Mouse (Mus musculus): Measurements from ENCODE around the gene Efcab14. TPM values are rescaled to one million over a fixed set of nuclear protein-coding genes. Genes with fewer than 3 reads are reported as not detected.

The Efcab14 gene
- polyA plus RNA-seq (2012; rRNA removed): 32.9 and 33.9 TPM in 2 replicates

GRCm38 (mm10) chr4:115737551-115738041 lies at the start of gene Efcab14:
Efcab14 (plus strand) TSS chr4:115737744.

GRCm38 (mm10) chr4:115780918-115781317 lies 43.4 kb downstream of the Efcab14 start, which contains the start of gene Tex38:
Tex38 (minus strand) TSS chr4:115781018.

GRCm38 (mm10) chr4:115784769-115785510 lies 47.4 kb downstream of the Efcab14 start, which contains the start of gene Atpaf1:
Atpaf1 (plus strand) TSS chr4:115784812.

Other genes starting within 250 kb of the Efcab14 start
- not detected in 2 replicates for gene Cyp4a14, start 241.6 kb upstream of the Efcab14 start, polyA plus RNA-seq (2012; rRNA removed)
- not detected in 2 replicates for gene Cyp4a10, start 219.5 kb upstream of the Efcab14 start, polyA plus RNA-seq (2012; rRNA removed)
- not detected in 2 replicates for gene Cyp4a31, start 174.1 kb upstream of the Efcab14 start, polyA plus RNA-seq (2012; rRNA removed)
- gene Cyp4a32, start 136.8 kb upstream of the Efcab14 start, polyA plus RNA-seq (2012; rRNA removed): not detected in 2 replicates
- gene Cyp4b1, start 90.0 kb upstream of the Efcab14 start, polyA plus RNA-seq (2012; rRNA removed): 14.0 and 31.0 TPM in 2 replicates
- 0.30 TPM in 1 of 2 replicates, not detected in the other for gene Tex38, start 43.3 kb downstream of the Efcab14 start, polyA plus RNA-seq (2012; rRNA removed)
- gene Atpaf1, start 47.1 kb downstream of the Efcab14 start, polyA plus RNA-seq (2012; rRNA removed): 41.3 and 58.8 TPM in 2 replicates
- gene Mob3c, start 90.3 kb downstream of the Efcab14 start, polyA plus RNA-seq (2012; rRNA removed): 30.4 and 39.2 TPM in 2 replicates
- 29.5 and 30.2 TPM in 2 replicates for gene Mknk1, start 101.5 kb downstream of the Efcab14 start, polyA plus RNA-seq (2012; rRNA removed)
- not detected in 2 replicates for gene Kncn, start 146.7 kb downstream of the Efcab14 start, polyA plus RNA-seq (2012; rRNA removed)
- gene 6430628N08Rik, start 152.9 kb downstream of the Efcab14 start, polyA plus RNA-seq (2012; rRNA removed): not detected in 2 replicates
- gene Dmbx1, start 202.2 kb downstream of the Efcab14 start, polyA plus RNA-seq (2012; rRNA removed): not detected in 2 replicates

Data from colon, adult 2 months (tissue).